Mouse (Mus musculus): ENCODE results near the gene Tmem119.

DNA sequence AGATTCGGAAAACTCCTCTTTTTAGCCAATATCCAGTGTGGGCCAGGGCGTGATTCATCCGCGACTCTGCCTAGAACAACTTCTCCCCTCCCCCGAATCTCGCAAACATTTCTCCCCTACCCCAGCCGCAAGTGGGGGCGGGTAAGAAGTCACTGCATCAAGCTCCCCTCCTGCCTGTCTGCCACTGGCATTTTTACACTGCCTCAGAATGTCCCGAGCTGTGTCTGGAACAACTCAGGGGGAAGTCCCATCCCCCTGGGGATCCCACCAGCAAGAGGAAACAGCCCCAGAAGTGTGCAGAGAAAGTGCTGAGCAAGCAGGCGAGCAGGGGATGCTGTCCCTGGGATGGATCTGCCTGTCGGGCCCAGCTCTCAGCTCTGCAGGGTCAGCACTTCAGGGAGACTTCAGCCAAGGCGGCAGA, 16.7 kb downstream of the Tmem119 start:
- TF ChIP-seq POLR2A (IDR thresholded peaks at IDR 0.05; ENCODE audit: control insufficient read depth in 1 of 2, insufficient read depth in 1 of 2, low read depth in 1 of 2, low read length in 2 of 2, poor library complexity in 1 of 2) (no peak), EP300 (IDR thresholded peaks at IDR 0.05; ENCODE audit: low read depth in 1 of 2, low read length in 2 of 2) (no peak), MAFK (IDR thresholded peaks at IDR 0.05; ENCODE audit: borderline replicate concordance, low read depth, low read length) (no peak)

Data from MEL (cell line).